Mouse (Mus musculus): Measurements from ENCODE around the gene Jak1.

- TF ChIP-seq CTCF (IDR thresholded peaks at IDR 0.05; ENCODE audit: insufficient read depth, low read length): no peak
- no peak for TF ChIP-seq POLR2A (IDR thresholded peaks at IDR 0.05; ENCODE audit: borderline replicate concordance, extremely low read depth, low read depth, low read length)
Observed at GRCm38 (mm10) chr4:101306132-101306915, 41.2 kb upstream of the Jak1 start.

All from lung, adult 2 months (tissue).